Mouse (Mus musculus): Measurements from ENCODE around the gene Sec63.

Sec63 gene

DNA sequence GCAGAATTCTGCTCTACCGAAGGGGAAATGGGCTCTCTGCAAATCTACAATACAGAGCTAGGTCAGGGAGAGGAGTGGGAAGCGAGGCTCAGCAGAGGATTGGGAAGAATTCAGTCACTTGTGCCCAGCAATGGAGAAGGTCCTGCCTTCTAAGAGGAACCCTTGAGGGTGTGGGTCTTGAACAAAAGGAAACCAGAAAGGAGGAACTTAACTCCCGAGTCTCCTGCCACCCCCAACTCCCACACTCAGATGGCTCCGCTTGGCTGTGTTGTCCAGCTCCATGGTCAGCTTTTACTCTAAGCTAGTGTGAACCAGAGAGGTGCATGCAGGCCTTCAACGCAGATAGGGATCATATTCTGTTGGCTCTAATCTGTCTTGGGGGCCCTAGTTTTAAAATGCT, 114.9 kb downstream of the Sec63 start:
- H3K4me3 ChIP-seq (replicated peaks; ENCODE audit: low read length) = no peak overlapping the region
- peaks cover 7% of the 10 kb centered on the region; the same call in 1 of the 2 replicates for H3K27me3 ChIP-seq (ENCODE audit: insufficient read depth, low read length)
- H3K4me1 ChIP-seq (replicated peaks; ENCODE audit: low read depth, low read length) = no peaks in the 10 kb centered on the region
- no peaks in the 10 kb centered on the region for H3K9me3 ChIP-seq (ENCODE audit: low read length)
- TF ChIP-seq NANOG (IDR thresholded peaks at IDR 0.05; ENCODE audit: borderline replicate concordance, low read length) (no peak), CTCF (conservative IDR thresholded peaks at IDR 0.05; ENCODE audit: low read length) (no peak), POU5F1 (IDR thresholded peaks at IDR 0.05; ENCODE audit: borderline replicate concordance, low read length) (no peak)
- H3K36me3 ChIP-seq (ENCODE audit: insufficient read depth, low read length) = no peaks in the 10 kb centered on the region

DNA sequence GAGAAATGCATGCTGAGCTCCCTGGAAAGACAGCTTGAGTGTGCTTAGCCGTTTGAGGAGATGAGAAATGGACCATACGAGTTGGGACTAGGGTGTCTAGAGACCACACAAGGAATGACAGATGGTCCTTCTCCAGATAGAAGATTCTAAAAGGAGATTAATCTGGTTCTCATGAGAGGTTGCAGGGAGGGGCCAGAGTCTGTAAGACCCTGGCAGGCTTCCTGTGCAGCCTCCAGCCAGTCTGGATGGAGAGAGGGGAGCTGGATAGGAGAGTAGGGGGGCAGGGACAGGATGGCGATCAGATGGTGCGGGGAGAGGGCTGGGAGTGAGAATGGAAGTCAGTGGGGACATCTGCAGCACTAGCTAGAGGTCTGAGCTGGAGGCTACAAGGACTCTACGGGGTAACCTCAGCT, 118.0 kb downstream of the Sec63 start:
- H3K9me3 ChIP-seq (ENCODE audit: low read length) = no peaks in the 10 kb centered on the region
- H3K27me3 ChIP-seq (ENCODE audit: insufficient read depth, low read length) = peaks cover 7% of the 10 kb centered on the region; the same call in 1 of the 2 replicates
- H3K4me3 ChIP-seq (replicated peaks; ENCODE audit: low read length) = no peak overlapping the region
- no peaks in the 10 kb centered on the region for H3K4me1 ChIP-seq (replicated peaks; ENCODE audit: low read depth, low read length)
- TF ChIP-seq CTCF (conservative IDR thresholded peaks at IDR 0.05; ENCODE audit: low read length) (no peak), NANOG (IDR thresholded peaks at IDR 0.05; ENCODE audit: borderline replicate concordance, low read length) (no peak), POU5F1 (IDR thresholded peaks at IDR 0.05; ENCODE audit: borderline replicate concordance, low read length) (no peak)
- no peaks in the 10 kb centered on the region for H3K36me3 ChIP-seq (ENCODE audit: insufficient read depth, low read length)

DNA sequence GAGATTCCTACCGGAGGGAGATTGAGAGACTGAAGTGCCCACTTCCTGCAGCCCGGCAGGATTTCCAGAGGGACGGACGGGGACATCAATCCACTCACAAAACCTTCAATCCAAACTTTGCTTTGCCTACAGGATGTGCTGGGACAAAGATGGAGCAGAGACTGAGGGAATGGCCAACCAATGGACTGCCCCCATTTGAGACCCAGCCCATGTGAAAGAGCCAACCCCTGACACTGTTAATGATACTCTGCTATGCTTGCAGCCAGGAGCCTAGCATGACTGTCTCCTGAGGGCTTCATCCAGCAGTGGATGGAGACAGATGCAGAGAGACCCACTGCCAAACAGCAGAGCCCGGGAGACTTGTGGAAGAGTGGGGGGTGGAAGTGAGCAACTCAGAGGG, 118.4 kb downstream of the Sec63 start:
- TF ChIP-seq CTCF (conservative IDR thresholded peaks at IDR 0.05; ENCODE audit: low read length) = no peak
- TF ChIP-seq NANOG (IDR thresholded peaks at IDR 0.05; ENCODE audit: borderline replicate concordance, low read length) = no peak
- TF ChIP-seq POU5F1 (IDR thresholded peaks at IDR 0.05; ENCODE audit: borderline replicate concordance, low read length) = no peak
- Histone ChIP-seq H3K36me3 (ENCODE audit: insufficient read depth, low read length) (no peaks in the 10 kb centered on the region), H3K9me3 (ENCODE audit: low read length) (no peaks in the 10 kb centered on the region), H3K4me1 (replicated peaks; ENCODE audit: low read depth, low read length) (no peaks in the 10 kb centered on the region), H3K4me3 (replicated peaks; ENCODE audit: low read length) (no peak overlapping the region), H3K27me3 (ENCODE audit: insufficient read depth, low read length) (peaks cover 5% of the 10 kb centered on the region; the same call in 1 of the 2 replicates)

All from E14TG2a.4 (cell line).